Mouse (Mus musculus): Measurements from ENCODE around the gene Rpgrip1l. TPM values are rescaled to one million over a fixed set of nuclear protein-coding genes. Genes with fewer than 3 reads are reported as not detected.
A peak's percentile ranks its signal among the peaks of the same experiment; 100 is the strongest.

The Rpgrip1l gene
- polyA plus RNA-seq, 1 experiment from 2014 or later: 8.7 TPM

DNA sequence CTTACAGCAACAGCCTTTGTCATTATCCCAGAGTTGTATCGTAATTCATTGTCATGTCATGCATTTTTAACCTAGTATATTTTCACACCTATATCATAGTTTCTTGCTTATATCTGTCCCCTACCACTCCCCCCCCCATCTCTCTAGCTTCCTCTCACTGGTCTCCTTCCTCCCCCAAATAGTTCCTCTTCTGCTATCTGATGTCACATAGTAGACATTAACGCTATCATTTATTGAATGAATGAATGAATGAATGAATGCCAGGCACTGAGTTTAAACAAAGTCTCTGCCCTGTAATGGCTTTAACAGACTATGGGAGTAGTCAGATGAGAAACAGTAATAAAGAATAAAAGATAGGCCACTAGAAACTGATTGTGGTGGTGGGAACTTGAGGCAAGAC is 720 bp downstream of the Rpgrip1l start:
- Histone ChIP-seq H3K9me3 (replicated peaks; ENCODE audit: low read length) (no peaks in the 10 kb centered on the region), H3K9ac (ENCODE audit: low read depth, low read length) (peak overlapping the region; percentile 65; the same call in 1 of the 2 replicates), H3K27ac (no peak overlapping the region), H3K27me3 (ENCODE audit: insufficient read depth, low read length) (no peaks in the 10 kb centered on the region), H3K4me1 (replicated peaks; ENCODE audit: insufficient read depth, low read length) (peaks cover 5% of the 10 kb centered on the region; the same call in 1 of the 2 replicates), H3K4me2 (ENCODE audit: low read length) (peak overlapping the region; percentile 73), H3K36me3 (ENCODE audit: insufficient read depth, low read length) (no peaks in the 10 kb centered on the region), H3K4me3 (replicated peaks; ENCODE audit: low read depth, low read length) (peak overlapping the region; percentile 73)
- no peak for TF ChIP-seq CTCF (IDR thresholded peaks at IDR 0.05; ENCODE audit: low read depth)
- DNase-seq (ENCODE audit: low spot score) (no peak), ATAC-seq (replicated peaks; ENCODE audit: low FRiP score, low read depth) (no peak)
- WGBS: 79% methylated on average over 2 of the region's 2 CpGs

DNA sequence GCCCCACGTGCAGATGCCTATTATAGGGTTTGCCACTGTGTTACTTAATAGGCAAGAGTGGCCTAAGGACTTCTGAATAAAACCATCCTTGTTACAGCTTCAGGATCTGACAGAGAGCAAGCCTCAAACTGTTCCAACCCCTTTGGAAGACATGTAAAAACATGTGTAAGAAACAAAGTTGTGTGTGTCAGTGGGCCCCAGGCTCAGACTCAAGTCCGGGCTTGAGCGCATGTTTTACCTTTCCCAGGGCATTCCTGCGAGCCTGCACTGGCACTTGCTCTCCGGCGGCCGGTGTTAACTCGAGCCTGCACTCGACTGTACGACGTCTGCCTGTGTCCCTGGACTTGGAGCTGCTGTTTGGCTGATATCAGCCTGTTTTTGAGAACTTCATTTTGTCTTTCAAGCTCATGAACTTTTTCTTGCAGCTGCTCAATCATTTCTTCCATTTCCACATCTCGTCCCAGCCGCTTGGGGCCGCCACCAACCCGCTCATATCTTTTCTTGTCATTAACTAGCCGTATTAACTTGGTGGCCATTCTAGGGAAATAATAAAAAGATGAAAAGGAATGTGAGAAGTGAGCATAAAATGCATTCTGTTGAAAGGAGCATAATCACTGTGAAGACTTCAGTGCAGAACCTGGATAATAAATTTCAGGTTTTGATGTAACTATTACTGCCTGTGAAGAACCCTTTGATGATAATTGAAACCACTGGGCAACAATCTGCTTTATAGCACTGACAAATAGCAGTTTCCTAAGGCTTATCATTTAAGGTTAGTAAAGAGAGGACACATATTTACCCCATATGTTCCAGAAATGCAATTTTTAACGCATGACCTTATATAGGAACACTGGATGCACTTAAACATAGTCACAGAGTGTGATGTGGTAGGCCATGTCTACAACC is 8.3 kb downstream of the Rpgrip1l start:
- no peak for ATAC-seq (replicated peaks; ENCODE audit: low FRiP score, low read depth)
- 78% methylated on average over 17 of the region's 17 CpGs for WGBS
- no peak for DNase-seq (ENCODE audit: low spot score)
- no peak overlapping the region for H3K4me2 ChIP-seq (ENCODE audit: low read length)
- no peak overlapping the region for H3K4me3 ChIP-seq (replicated peaks; ENCODE audit: low read depth, low read length)
- peak; percentile 44 for TF ChIP-seq CTCF (IDR thresholded peaks at IDR 0.05; ENCODE audit: low read depth)
- no peaks in the 10 kb centered on the region for H3K27me3 ChIP-seq (ENCODE audit: insufficient read depth, low read length)
- H3K9me3 ChIP-seq (replicated peaks; ENCODE audit: low read length): no peaks in the 10 kb centered on the region
- H3K4me1 ChIP-seq (replicated peaks; ENCODE audit: insufficient read depth, low read length): no peaks in the 10 kb centered on the region
- no peak overlapping the region for H3K27ac ChIP-seq
- H3K9ac ChIP-seq (ENCODE audit: low read depth, low read length): no peak overlapping the region
- 0 out of 2 replicates have a peak, but pooled peaks cover 9% of the 10 kb centered on the region for H3K36me3 ChIP-seq (ENCODE audit: insufficient read depth, low read length)

DNA sequence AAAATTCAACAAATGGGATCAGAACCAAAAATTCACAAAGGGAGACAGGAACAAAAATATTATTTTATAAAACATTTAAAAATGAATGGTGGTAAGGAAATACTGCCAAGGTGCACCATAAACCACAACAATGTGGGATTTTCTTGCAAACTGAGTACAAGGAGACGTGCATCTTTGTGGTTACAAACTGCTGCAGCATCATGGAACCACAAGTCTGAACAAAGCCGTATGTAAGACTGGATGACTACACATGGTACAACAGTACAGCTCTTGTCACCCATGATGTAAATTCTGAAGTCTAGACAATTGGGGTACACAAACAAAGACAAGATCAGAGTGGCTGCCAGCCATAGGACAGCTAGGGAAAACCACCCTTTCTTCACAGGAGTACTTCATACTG is 14.4 kb downstream of the Rpgrip1l start:
- DNase-seq (ENCODE audit: low spot score) (no peak), ATAC-seq (replicated peaks; ENCODE audit: low FRiP score, low read depth) (no peak)
- Histone ChIP-seq H3K4me2 (ENCODE audit: low read length) (no peak overlapping the region), H3K9me3 (replicated peaks; ENCODE audit: low read length) (no peaks in the 10 kb centered on the region), H3K4me3 (replicated peaks; ENCODE audit: low read depth, low read length) (no peak overlapping the region), H3K4me1 (replicated peaks; ENCODE audit: insufficient read depth, low read length) (no peaks in the 10 kb centered on the region), H3K27me3 (ENCODE audit: insufficient read depth, low read length) (no peaks in the 10 kb centered on the region), H3K9ac (ENCODE audit: low read depth, low read length) (no peak overlapping the region), H3K27ac (no peak overlapping the region), H3K36me3 (ENCODE audit: insufficient read depth, low read length) (0 out of 2 replicates have a peak, but pooled peaks cover 3% of the 10 kb centered on the region)
- no peak for TF ChIP-seq CTCF (IDR thresholded peaks at IDR 0.05; ENCODE audit: low read depth)
- 90% methylated on average over 2 of the region's 2 CpGs for WGBS

DNA sequence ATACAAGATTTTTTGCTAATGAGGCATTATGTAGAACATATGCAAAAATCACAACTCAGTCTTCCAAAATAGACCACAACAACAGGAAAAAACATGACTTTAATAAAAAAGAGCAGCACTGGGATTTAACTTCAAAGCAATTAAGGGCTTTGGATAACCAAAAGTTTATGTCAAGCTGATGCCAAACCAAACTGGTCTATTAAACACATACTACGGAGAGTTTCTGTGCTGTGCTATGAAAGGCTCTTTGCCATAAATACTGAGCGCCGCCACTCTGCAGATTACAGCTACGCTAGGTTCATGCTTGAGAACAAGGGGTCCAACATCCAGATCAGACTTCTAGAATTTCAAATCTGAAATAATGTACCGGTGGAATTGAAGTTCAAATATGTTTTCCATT is 17.3 kb downstream of the Rpgrip1l start:
- DNase-seq (ENCODE audit: low spot score): no peak
- Histone ChIP-seq H3K27me3 (ENCODE audit: insufficient read depth, low read length) (no peaks in the 10 kb centered on the region), H3K4me3 (replicated peaks; ENCODE audit: low read depth, low read length) (no peak overlapping the region), H3K27ac (no peak overlapping the region), H3K9me3 (replicated peaks; ENCODE audit: low read length) (no peaks in the 10 kb centered on the region), H3K36me3 (ENCODE audit: insufficient read depth, low read length) (no peaks in the 10 kb centered on the region), H3K4me2 (ENCODE audit: low read length) (no peak overlapping the region), H3K4me1 (replicated peaks; ENCODE audit: insufficient read depth, low read length) (no peaks in the 10 kb centered on the region), H3K9ac (ENCODE audit: low read depth, low read length) (no peak overlapping the region)
- WGBS: 93% methylated on average over 5 of the region's 5 CpGs
- no peak for TF ChIP-seq CTCF (IDR thresholded peaks at IDR 0.05; ENCODE audit: low read depth)
- ATAC-seq (replicated peaks; ENCODE audit: low FRiP score, low read depth): no peak

DNA sequence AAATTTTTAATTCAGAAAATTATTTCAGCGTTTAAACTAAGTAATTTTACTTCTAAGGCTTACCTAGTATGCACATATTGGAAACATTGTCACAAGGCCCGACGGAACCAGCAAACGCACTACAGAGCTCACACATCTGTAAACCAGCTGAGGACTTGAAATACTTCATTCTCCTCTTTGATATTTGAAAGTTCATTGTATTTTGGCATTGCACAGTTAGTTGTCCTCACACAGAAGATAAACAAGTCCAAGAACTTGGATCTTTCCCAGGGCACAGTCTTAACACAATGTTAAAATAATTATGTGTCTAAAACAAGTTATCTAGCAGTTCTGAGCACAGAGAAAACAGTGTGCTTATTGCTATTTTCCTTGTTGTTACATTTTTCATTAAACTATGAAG is 22.5 kb downstream of the Rpgrip1l start:
- 88% methylated on average over 4 of the region's 4 CpGs for WGBS
- no peak for TF ChIP-seq CTCF (IDR thresholded peaks at IDR 0.05; ENCODE audit: low read depth)
- H3K4me1 ChIP-seq (replicated peaks; ENCODE audit: insufficient read depth, low read length): no peaks in the 10 kb centered on the region
- H3K27ac ChIP-seq: no peak overlapping the region
- no peaks in the 10 kb centered on the region for H3K9me3 ChIP-seq (replicated peaks; ENCODE audit: low read length)
- no peak for ATAC-seq (replicated peaks; ENCODE audit: low FRiP score, low read depth)
- no peak overlapping the region for H3K4me3 ChIP-seq (replicated peaks; ENCODE audit: low read depth, low read length)
- H3K27me3 ChIP-seq (ENCODE audit: insufficient read depth, low read length): no peaks in the 10 kb centered on the region
- no peak overlapping the region for H3K9ac ChIP-seq (ENCODE audit: low read depth, low read length)
- DNase-seq (ENCODE audit: low spot score): no peak
- H3K36me3 ChIP-seq (ENCODE audit: insufficient read depth, low read length): no peaks in the 10 kb centered on the region
- H3K4me2 ChIP-seq (ENCODE audit: low read length): no peak overlapping the region

DNA sequence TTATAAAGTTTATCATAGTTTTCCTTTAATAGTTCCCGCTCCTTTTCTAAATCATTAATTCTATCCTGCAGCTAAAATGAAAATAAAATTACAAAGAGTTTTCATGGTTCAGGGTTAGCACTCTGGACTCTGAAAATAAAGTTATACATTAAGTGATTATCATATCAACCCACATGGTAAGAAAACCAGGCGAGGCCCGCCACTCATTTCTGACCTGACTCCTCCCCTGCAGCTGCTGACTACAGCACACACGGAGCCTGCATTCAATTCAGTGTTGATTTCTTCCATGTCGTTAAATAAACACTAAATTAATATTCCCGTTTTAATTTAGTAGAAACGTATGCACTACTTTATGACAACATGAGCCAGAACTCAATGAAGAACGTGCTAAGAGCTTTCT is 26.8 kb downstream of the Rpgrip1l start:
- Histone ChIP-seq H3K27ac (no peak overlapping the region), H3K27me3 (ENCODE audit: insufficient read depth, low read length) (no peaks in the 10 kb centered on the region), H3K4me1 (replicated peaks; ENCODE audit: insufficient read depth, low read length) (no peaks in the 10 kb centered on the region), H3K4me3 (replicated peaks; ENCODE audit: low read depth, low read length) (no peak overlapping the region), H3K9ac (ENCODE audit: low read depth, low read length) (no peak overlapping the region), H3K4me2 (ENCODE audit: low read length) (no peak overlapping the region), H3K9me3 (replicated peaks; ENCODE audit: low read length) (no peaks in the 10 kb centered on the region), H3K36me3 (ENCODE audit: insufficient read depth, low read length) (no peaks in the 10 kb centered on the region)
- DNase-seq (ENCODE audit: low spot score): no peak
- TF ChIP-seq CTCF (IDR thresholded peaks at IDR 0.05; ENCODE audit: low read depth): no peak
- WGBS: 85% methylated on average over 8 of the region's 8 CpGs
- ATAC-seq (replicated peaks; ENCODE audit: low FRiP score, low read depth): no peak
